Mouse (Mus musculus): ENCODE results near the gene Vmn1r33. TPM values are rescaled to one million over a fixed set of nuclear protein-coding genes. Genes with fewer than 3 reads are reported as not detected.

Gene Vmn1r33
- polyA plus RNA-seq (2014; fragmentation: Illumina TruSeq; extraction: RNeasy Lipid Tissue Mini Kit (QIAGEN cat#74804); ENCODE audit: low read depth, low replicate concordance): not detected

GRCm38 (mm10) chr6:66618182-66618581 lies at the start of gene Vmn1r33:
Gene Vmn1r33 (minus strand): TSS chr6:66618282.

GRCm38 (mm10) chr6:66643779-66644178 lies 25.7 kb upstream of the Vmn1r33 start, which contains the start of gene Vmn1r34:
Gene Vmn1r34 (minus strand): TSS chr6:66643879.

Other genes with a start within 250 kb of the Vmn1r33 start
- gene Mad2l1, start 82.9 kb downstream of the Vmn1r33 start, polyA plus RNA-seq (2014; fragmentation: Illumina TruSeq; extraction: RNeasy Lipid Tissue Mini Kit (QIAGEN cat#74804); ENCODE audit: low read depth, low replicate concordance): 18.1 TPM
- gene Vmn1r32, start 58.2 kb downstream of the Vmn1r33 start, polyA plus RNA-seq (2014; fragmentation: Illumina TruSeq; extraction: RNeasy Lipid Tissue Mini Kit (QIAGEN cat#74804); ENCODE audit: low read depth, low replicate concordance): not detected
- gene Vmn1r34, start 25.6 kb upstream of the Vmn1r33 start, polyA plus RNA-seq (2014; fragmentation: Illumina TruSeq; extraction: RNeasy Lipid Tissue Mini Kit (QIAGEN cat#74804); ENCODE audit: low read depth, low replicate concordance): not detected
- not detected for gene Vmn1r35, start 67.6 kb upstream of the Vmn1r33 start, polyA plus RNA-seq (2014; fragmentation: Illumina TruSeq; extraction: RNeasy Lipid Tissue Mini Kit (QIAGEN cat#74804); ENCODE audit: low read depth, low replicate concordance)
- not detected for gene Vmn1r36, start 100.9 kb upstream of the Vmn1r33 start, polyA plus RNA-seq (2014; fragmentation: Illumina TruSeq; extraction: RNeasy Lipid Tissue Mini Kit (QIAGEN cat#74804); ENCODE audit: low read depth, low replicate concordance)
- not detected for gene Vmn1r37, start 111.1 kb upstream of the Vmn1r33 start, polyA plus RNA-seq (2014; fragmentation: Illumina TruSeq; extraction: RNeasy Lipid Tissue Mini Kit (QIAGEN cat#74804); ENCODE audit: low read depth, low replicate concordance)
- not detected for gene Vmn1r38, start 164.3 kb upstream of the Vmn1r33 start, polyA plus RNA-seq (2014; fragmentation: Illumina TruSeq; extraction: RNeasy Lipid Tissue Mini Kit (QIAGEN cat#74804); ENCODE audit: low read depth, low replicate concordance)
- gene Vmn1r39, start 192.3 kb upstream of the Vmn1r33 start, polyA plus RNA-seq (2014; fragmentation: Illumina TruSeq; extraction: RNeasy Lipid Tissue Mini Kit (QIAGEN cat#74804); ENCODE audit: low read depth, low replicate concordance): not detected

Measured in kidney, adult 10 weeks (tissue).